Mouse (Mus musculus): ENCODE measurements around the gene Togaram2. TPM values are rescaled to one million over a fixed set of nuclear protein-coding genes. Genes with fewer than 3 reads are reported as not detected.

The Togaram2 gene
- polyA plus RNA-seq, 1 experiment from 2014 or later: 0.24 TPM

GRCm38 (mm10) chr17:71669511-71669910 lies 3.5 kb upstream of the Togaram2 start:
- Histone ChIP-seq H3K4me2 (ENCODE audit: low read length) (no peak overlapping the region), H3K4me3 (ENCODE audit: low read depth, low read length) (no peak overlapping the region), H3K27me3 (replicated peaks; ENCODE audit: control insufficient read depth, insufficient read depth, low read length) (no peaks in the 10 kb centered on the region), H3K4me1 (ENCODE audit: control insufficient read depth, insufficient read depth, low read length) (0 out of 2 replicates have a peak, but pooled peaks cover 7% of the 10 kb centered on the region), H3K27ac (ENCODE audit: low read depth, low read length) (no peak overlapping the region), H3K36me3 (ENCODE audit: control insufficient read depth, insufficient read depth, low read length) (no peaks in the 10 kb centered on the region), H3K9ac (ENCODE audit: low read length) (no peak overlapping the region), H3K9me3 (replicated peaks; ENCODE audit: control insufficient read depth, low read length) (no peaks in the 10 kb centered on the region)
- ATAC-seq: no peak
- 90% methylated on average over 5 of the region's 5 CpGs for WGBS
- DNase-seq (ENCODE audit: low spot score): no peak

GRCm38 (mm10) chr17:71671840-71672546 lies 1.1 kb upstream of the Togaram2 start:
- no peaks in the 10 kb centered on the region for H3K27me3 ChIP-seq (replicated peaks; ENCODE audit: control insufficient read depth, insufficient read depth, low read length)
- 61% methylated on average over 17 of the region's 17 CpGs for WGBS

GRCm38 (mm10) chr17:71673936-71674335 lies 875 bp downstream of the Togaram2 start:
- 33% methylated on average over 9 of the region's 9 CpGs for WGBS
- DNase-seq (ENCODE audit: low spot score) (peak; percentile 58), ATAC-seq (no peak)

More at GRCm38 (mm10) chr17:71671840-71672546, 1.1 kb upstream of the Togaram2 start:
- Histone ChIP-seq H3K27ac (ENCODE audit: low read depth, low read length) (no peak overlapping the region), H3K4me1 (ENCODE audit: control insufficient read depth, insufficient read depth, low read length) (0 out of 2 replicates have a peak, but pooled peaks cover 7% of the 10 kb centered on the region), H3K4me2 (ENCODE audit: low read length) (no peak overlapping the region), H3K9ac (ENCODE audit: low read length) (no peak overlapping the region), H3K36me3 (ENCODE audit: control insufficient read depth, insufficient read depth, low read length) (no peaks in the 10 kb centered on the region), H3K4me3 (ENCODE audit: low read depth, low read length) (no peak overlapping the region), H3K9me3 (replicated peaks; ENCODE audit: control insufficient read depth, low read length) (no peaks in the 10 kb centered on the region)
- ATAC-seq (no peak), DNase-seq (ENCODE audit: low spot score) (no peak)

GRCm38 (mm10) chr17:71674886-71675285 lies 1.8 kb downstream of the Togaram2 start:
- ATAC-seq (no peak), DNase-seq (ENCODE audit: low spot score) (no peak)
- Histone ChIP-seq H3K4me2 (ENCODE audit: low read length) (no peak overlapping the region), H3K27me3 (replicated peaks; ENCODE audit: control insufficient read depth, insufficient read depth, low read length) (no peaks in the 10 kb centered on the region), H3K27ac (ENCODE audit: low read depth, low read length) (no peak overlapping the region), H3K4me3 (ENCODE audit: low read depth, low read length) (no peak overlapping the region), H3K9ac (ENCODE audit: low read length) (no peak overlapping the region), H3K36me3 (ENCODE audit: control insufficient read depth, insufficient read depth, low read length) (no peaks in the 10 kb centered on the region), H3K4me1 (ENCODE audit: control insufficient read depth, insufficient read depth, low read length) (0 out of 2 replicates have a peak, but pooled peaks cover 7% of the 10 kb centered on the region), H3K9me3 (replicated peaks; ENCODE audit: control insufficient read depth, low read length) (no peaks in the 10 kb centered on the region)
- 80% methylated on average over 18 of the region's 18 CpGs for WGBS

More at GRCm38 (mm10) chr17:71673936-71674335, 875 bp downstream of the Togaram2 start:
- no peaks in the 10 kb centered on the region for H3K9me3 ChIP-seq (replicated peaks; ENCODE audit: control insufficient read depth, low read length)
- H3K4me2 ChIP-seq (ENCODE audit: low read length): no peak overlapping the region
- H3K9ac ChIP-seq (ENCODE audit: low read length): no peak overlapping the region
- H3K27ac ChIP-seq (ENCODE audit: low read depth, low read length): no peak overlapping the region
- 0 out of 2 replicates have a peak, but pooled peaks cover 7% of the 10 kb centered on the region for H3K4me1 ChIP-seq (ENCODE audit: control insufficient read depth, insufficient read depth, low read length)
- no peak overlapping the region for H3K4me3 ChIP-seq (ENCODE audit: low read depth, low read length)
- no peaks in the 10 kb centered on the region for H3K27me3 ChIP-seq (replicated peaks; ENCODE audit: control insufficient read depth, insufficient read depth, low read length)
- no peaks in the 10 kb centered on the region for H3K36me3 ChIP-seq (ENCODE audit: control insufficient read depth, insufficient read depth, low read length)

GRCm38 (mm10) chr17:71681666-71682065 lies 8.6 kb downstream of the Togaram2 start:
- Histone ChIP-seq H3K9me3 (replicated peaks; ENCODE audit: control insufficient read depth, low read length) (no peaks in the 10 kb centered on the region), H3K4me3 (ENCODE audit: low read depth, low read length) (no peak overlapping the region), H3K27ac (ENCODE audit: low read depth, low read length) (no peak overlapping the region), H3K27me3 (replicated peaks; ENCODE audit: control insufficient read depth, insufficient read depth, low read length) (no peaks in the 10 kb centered on the region), H3K4me1 (ENCODE audit: control insufficient read depth, insufficient read depth, low read length) (no peaks in the 10 kb centered on the region), H3K36me3 (ENCODE audit: control insufficient read depth, insufficient read depth, low read length) (no peaks in the 10 kb centered on the region), H3K9ac (ENCODE audit: low read length) (no peak overlapping the region), H3K4me2 (ENCODE audit: low read length) (no peak overlapping the region)
- DNase-seq (ENCODE audit: low spot score): no peak
- WGBS: 83% methylated on average over 14 of the region's 14 CpGs
- ATAC-seq: no peak

- H3K27ac ChIP-seq (ENCODE audit: low read depth, low read length): no peak overlapping the region
- H3K9ac ChIP-seq (ENCODE audit: low read length): no peak overlapping the region
- no peaks in the 10 kb centered on the region for H3K27me3 ChIP-seq (replicated peaks; ENCODE audit: control insufficient read depth, insufficient read depth, low read length)
- H3K9me3 ChIP-seq (replicated peaks; ENCODE audit: control insufficient read depth, low read length): no peaks in the 10 kb centered on the region
- H3K4me3 ChIP-seq (ENCODE audit: low read depth, low read length): no peak overlapping the region
- ATAC-seq (no peak), DNase-seq (ENCODE audit: low spot score) (no peak)
- H3K4me1 ChIP-seq (ENCODE audit: control insufficient read depth, insufficient read depth, low read length): no peaks in the 10 kb centered on the region
- 93% methylated on average over 4 of the region's 4 CpGs for WGBS
- H3K4me2 ChIP-seq (ENCODE audit: low read length): no peak overlapping the region
- H3K36me3 ChIP-seq (ENCODE audit: control insufficient read depth, insufficient read depth, low read length): no peaks in the 10 kb centered on the region
These were observed 9.3 kb downstream of the Togaram2 start for GRCm38 (mm10) chr17:71682379-71682778.

- H3K4me1 ChIP-seq (ENCODE audit: control insufficient read depth, insufficient read depth, low read length): no peaks in the 10 kb centered on the region
- H3K27me3 ChIP-seq (replicated peaks; ENCODE audit: control insufficient read depth, insufficient read depth, low read length): no peaks in the 10 kb centered on the region
- no peak overlapping the region for H3K4me3 ChIP-seq (ENCODE audit: low read depth, low read length)
- H3K4me2 ChIP-seq (ENCODE audit: low read length): no peak overlapping the region
- ATAC-seq: no peak
- no peak for DNase-seq (ENCODE audit: low spot score)
- no peak overlapping the region for H3K9ac ChIP-seq (ENCODE audit: low read length)
- H3K27ac ChIP-seq (ENCODE audit: low read depth, low read length): no peak overlapping the region
- H3K36me3 ChIP-seq (ENCODE audit: control insufficient read depth, insufficient read depth, low read length): no peaks in the 10 kb centered on the region
- WGBS: 89% methylated on average over 6 of the region's 6 CpGs
- no peaks in the 10 kb centered on the region for H3K9me3 ChIP-seq (replicated peaks; ENCODE audit: control insufficient read depth, low read length)
These were observed 10.2 kb downstream of the Togaram2 start for GRCm38 (mm10) chr17:71683281-71683680.

- Histone ChIP-seq H3K27ac (ENCODE audit: low read depth, low read length) (no peak overlapping the region), H3K4me1 (ENCODE audit: control insufficient read depth, insufficient read depth, low read length) (no peaks in the 10 kb centered on the region), H3K4me3 (ENCODE audit: low read depth, low read length) (no peak overlapping the region), H3K9me3 (replicated peaks; ENCODE audit: control insufficient read depth, low read length) (no peaks in the 10 kb centered on the region), H3K36me3 (ENCODE audit: control insufficient read depth, insufficient read depth, low read length) (no peaks in the 10 kb centered on the region), H3K4me2 (ENCODE audit: low read length) (no peak overlapping the region), H3K9ac (ENCODE audit: low read length) (no peak overlapping the region), H3K27me3 (replicated peaks; ENCODE audit: control insufficient read depth, insufficient read depth, low read length) (no peaks in the 10 kb centered on the region)
- no peak for ATAC-seq
- DNase-seq (ENCODE audit: low spot score): no peak
- WGBS: 36% methylated on average over 5 of the region's 5 CpGs
These were observed 11.1 kb downstream of the Togaram2 start for GRCm38 (mm10) chr17:71684103-71684608.

- Histone ChIP-seq H3K9me3 (replicated peaks; ENCODE audit: control insufficient read depth, low read length) (no peaks in the 10 kb centered on the region), H3K27ac (ENCODE audit: low read depth, low read length) (no peak overlapping the region), H3K4me2 (ENCODE audit: low read length) (no peak overlapping the region), H3K36me3 (ENCODE audit: control insufficient read depth, insufficient read depth, low read length) (no peaks in the 10 kb centered on the region), H3K27me3 (replicated peaks; ENCODE audit: control insufficient read depth, insufficient read depth, low read length) (no peaks in the 10 kb centered on the region), H3K4me1 (ENCODE audit: control insufficient read depth, insufficient read depth, low read length) (peaks cover 5% of the 10 kb centered on the region; the same call in 1 of the 2 replicates), H3K9ac (ENCODE audit: low read length) (no peak overlapping the region), H3K4me3 (ENCODE audit: low read depth, low read length) (no peak overlapping the region)
- no peak for DNase-seq (ENCODE audit: low spot score)
- 79% methylated on average over 9 of the region's 9 CpGs for WGBS
- no peak for ATAC-seq
These were observed 14.4 kb downstream of the Togaram2 start for GRCm38 (mm10) chr17:71687436-71687835.
